Mouse (Mus musculus): ENCODE data around the gene 1700030K09Rik. TPM values are rescaled to one million over a fixed set of nuclear protein-coding genes. Genes with fewer than 3 reads are reported as not detected.

1700030K09Rik gene
- polyA plus RNA-seq, 1 experiment from 2014 or later: 17.2 TPM

DNA sequence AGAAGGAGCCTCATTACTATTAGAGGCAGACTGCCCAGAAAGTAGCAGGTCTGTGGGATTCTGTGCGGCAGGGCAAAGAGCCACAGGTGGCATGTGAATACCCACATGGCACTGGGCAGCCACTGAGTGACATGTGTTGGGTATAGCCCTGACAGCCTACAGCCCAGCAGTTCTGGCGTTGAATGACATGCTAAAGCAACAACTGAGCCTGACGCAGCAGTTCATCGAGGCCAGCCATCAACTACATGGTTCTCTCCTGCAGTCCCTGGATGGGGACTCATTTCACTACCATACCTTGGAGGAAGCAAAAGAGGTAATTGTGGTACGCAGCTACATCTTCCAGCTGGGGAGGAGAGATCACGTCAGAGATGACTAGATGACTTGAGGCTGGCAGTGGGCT lies 14.8 kb downstream of the 1700030K09Rik start:
- no peaks in the 10 kb centered on the region for H3K4me1 ChIP-seq (ENCODE audit: insufficient read depth)
- no peak for TF ChIP-seq CTCF (IDR thresholded peaks at IDR 0.05; ENCODE audit: low read depth)
- WGBS: 76% methylated on average over 6 of the region's 6 CpGs

DNA sequence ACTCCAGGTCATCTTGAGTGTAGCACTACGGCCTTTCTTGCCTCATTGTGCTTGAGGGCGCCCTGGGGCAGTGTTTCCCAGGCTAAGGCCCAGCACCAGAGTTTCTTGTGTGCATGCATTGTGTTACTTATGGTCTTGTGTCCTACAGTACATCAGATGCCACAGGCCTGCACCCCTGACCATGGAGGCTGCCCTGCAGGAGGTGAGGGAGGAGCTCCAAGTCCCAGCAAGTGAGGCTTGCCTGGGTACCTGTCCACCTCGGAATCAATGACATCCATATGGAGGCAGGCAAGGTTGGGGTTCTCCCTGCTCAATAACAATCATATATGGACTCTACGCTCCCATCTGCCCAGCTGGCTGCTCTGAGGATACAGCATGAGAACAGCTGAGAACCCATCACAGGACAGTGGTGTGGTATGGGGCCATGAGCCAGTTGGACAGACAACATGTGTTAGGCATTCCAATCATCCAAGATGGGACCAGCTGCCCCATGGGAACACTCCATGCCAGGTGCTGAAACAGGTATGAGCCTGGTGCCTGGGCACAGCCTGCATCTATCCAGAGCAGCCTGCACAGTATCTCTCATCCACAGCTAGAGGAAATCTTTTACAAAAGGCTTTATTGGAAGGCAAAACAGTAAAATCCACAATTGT lies 16.3 kb downstream of the 1700030K09Rik start:
- no peak overlapping the region for H3K4me3 ChIP-seq (ENCODE audit: low read depth, low read length)
- WGBS: 85% methylated on average over 4 of the region's 4 CpGs

More for the DNA sequence above, 14.8 kb downstream of the 1700030K09Rik start:
- Histone ChIP-seq H3K27me3 (ENCODE audit: insufficient read depth, low read length) (no peaks in the 10 kb centered on the region), H3K9ac (no peak overlapping the region), H3K36me3 (ENCODE audit: insufficient read depth) (peaks cover 70% of the 10 kb centered on the region), H3K27ac (ENCODE audit: low read depth) (no peak overlapping the region), H3K4me3 (ENCODE audit: low read depth, low read length) (no peak overlapping the region), H3K4me2 (no peak overlapping the region), H3K9me3 (ENCODE audit: low read depth, low read length) (no peaks in the 10 kb centered on the region)
- no peak for DNase-seq
- no peak for ATAC-seq (ENCODE audit: insufficient read depth)

DNA sequence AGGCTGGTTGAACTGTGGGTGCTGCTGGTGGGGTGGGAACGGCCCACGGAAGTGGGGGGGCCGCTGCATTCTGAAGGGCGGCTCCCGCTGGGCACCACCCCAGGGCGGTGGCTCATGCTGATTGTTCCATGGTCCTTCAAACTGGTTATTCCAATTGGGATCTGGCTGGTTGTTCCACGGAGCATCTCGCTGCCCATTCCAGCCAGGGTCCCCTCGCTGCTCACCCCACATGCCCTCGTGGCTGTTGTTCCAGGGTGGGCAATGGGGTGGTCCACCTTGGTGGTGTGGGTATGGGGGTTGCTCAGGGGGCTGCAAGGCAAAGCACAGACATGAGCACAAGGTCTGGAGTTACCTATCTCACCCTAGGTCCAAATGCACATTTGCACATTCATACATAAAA lies 20.5 kb downstream of the 1700030K09Rik start:
- TF ChIP-seq CTCF (IDR thresholded peaks at IDR 0.05; ENCODE audit: low read depth): no peak
- H3K36me3 ChIP-seq (ENCODE audit: insufficient read depth): peaks cover 99% of the 10 kb centered on the region
- H3K4me2 ChIP-seq: no peak overlapping the region
- ATAC-seq (ENCODE audit: insufficient read depth) (no peak), DNase-seq (no peak)
- H3K4me1 ChIP-seq (ENCODE audit: insufficient read depth): no peaks in the 10 kb centered on the region
- H3K9me3 ChIP-seq (ENCODE audit: low read depth, low read length): no peaks in the 10 kb centered on the region
- WGBS: 93% methylated on average over 10 of the region's 10 CpGs
- H3K9ac ChIP-seq: no peak overlapping the region
- no peak overlapping the region for H3K27ac ChIP-seq (ENCODE audit: low read depth)
- H3K4me3 ChIP-seq (ENCODE audit: low read depth, low read length): no peak overlapping the region
- H3K27me3 ChIP-seq (ENCODE audit: insufficient read depth, low read length): no peaks in the 10 kb centered on the region

More for the DNA sequence above, 16.3 kb downstream of the 1700030K09Rik start:
- H3K9me3 ChIP-seq (ENCODE audit: low read depth, low read length): no peaks in the 10 kb centered on the region
- no peak overlapping the region for H3K27ac ChIP-seq (ENCODE audit: low read depth)
- no peak overlapping the region for H3K9ac ChIP-seq
- H3K4me2 ChIP-seq: no peak overlapping the region
- H3K36me3 ChIP-seq (ENCODE audit: insufficient read depth): peaks cover 78% of the 10 kb centered on the region
- H3K27me3 ChIP-seq (ENCODE audit: insufficient read depth, low read length): no peaks in the 10 kb centered on the region
- no peak for TF ChIP-seq CTCF (IDR thresholded peaks at IDR 0.05; ENCODE audit: low read depth)
- no peak for DNase-seq
- no peaks in the 10 kb centered on the region for H3K4me1 ChIP-seq (ENCODE audit: insufficient read depth)
- no peak for ATAC-seq (ENCODE audit: insufficient read depth)

DNA sequence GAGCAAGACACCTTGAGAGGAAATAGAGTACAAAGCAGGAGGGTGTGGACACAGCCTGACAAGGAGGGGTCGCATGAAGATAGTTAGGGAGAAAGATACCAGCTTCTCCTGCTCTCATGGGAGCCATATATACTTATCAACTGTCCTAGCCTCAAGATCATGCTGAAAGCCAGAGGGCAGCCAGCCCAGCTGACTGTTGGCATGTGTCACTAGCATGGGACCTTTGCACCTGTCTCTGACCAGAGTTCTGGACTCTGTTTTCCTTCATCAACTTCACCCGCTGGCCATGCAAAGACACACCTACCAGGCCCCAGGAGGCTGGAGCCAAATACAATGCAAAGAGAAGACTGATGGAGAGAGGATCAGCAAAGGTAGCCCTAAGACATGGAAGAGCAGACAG lies 25.6 kb downstream of the 1700030K09Rik start:
- ATAC-seq (ENCODE audit: insufficient read depth) (no peak), DNase-seq (no peak)
- no peaks in the 10 kb centered on the region for H3K27me3 ChIP-seq (ENCODE audit: insufficient read depth, low read length)
- H3K4me1 ChIP-seq (ENCODE audit: insufficient read depth): no peaks in the 10 kb centered on the region; the same call in 1 of the 2 replicates
- no peak overlapping the region for H3K9ac ChIP-seq
- H3K36me3 ChIP-seq (ENCODE audit: insufficient read depth): peaks cover 92% of the 10 kb centered on the region
- WGBS: 94% methylated on average over 2 of the region's 2 CpGs
- TF ChIP-seq CTCF (IDR thresholded peaks at IDR 0.05; ENCODE audit: low read depth): no peak
- no peak overlapping the region for H3K27ac ChIP-seq (ENCODE audit: low read depth)
- H3K4me2 ChIP-seq: no peak overlapping the region
- H3K4me3 ChIP-seq (ENCODE audit: low read depth, low read length): no peak overlapping the region
- no peaks in the 10 kb centered on the region for H3K9me3 ChIP-seq (ENCODE audit: low read depth, low read length)

DNA sequence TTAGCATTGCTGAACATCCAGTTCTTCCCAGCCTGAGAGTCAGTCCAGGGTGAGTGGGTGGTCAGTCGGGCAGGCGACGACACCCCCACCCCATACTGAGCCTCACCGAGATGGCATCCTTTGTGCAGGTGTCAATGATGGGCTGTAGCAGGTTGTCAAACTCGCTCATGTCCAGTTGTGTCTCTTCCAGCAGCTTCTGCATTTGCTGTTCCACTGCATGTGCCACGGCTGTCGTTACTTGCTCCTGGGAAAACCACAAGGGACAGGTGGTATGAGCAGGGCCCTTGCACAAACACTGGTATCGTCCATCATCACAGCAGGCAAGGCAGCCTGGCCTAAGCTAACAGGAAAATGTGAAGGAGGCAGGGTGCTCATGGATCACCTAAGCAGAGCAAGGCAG lies 26.3 kb downstream of the 1700030K09Rik start:
- no peak for TF ChIP-seq CTCF (IDR thresholded peaks at IDR 0.05; ENCODE audit: low read depth)
- no peaks in the 10 kb centered on the region for H3K27me3 ChIP-seq (ENCODE audit: insufficient read depth, low read length)
- H3K9me3 ChIP-seq (ENCODE audit: low read depth, low read length): no peaks in the 10 kb centered on the region
- no peaks in the 10 kb centered on the region; the same call in 1 of the 2 replicates for H3K4me1 ChIP-seq (ENCODE audit: insufficient read depth)
- H3K36me3 ChIP-seq (ENCODE audit: insufficient read depth): peaks cover 85% of the 10 kb centered on the region
- DNase-seq: no peak
- H3K4me3 ChIP-seq (ENCODE audit: low read depth, low read length): no peak overlapping the region
- no peak for ATAC-seq (ENCODE audit: insufficient read depth)
- WGBS: 87% methylated on average over 8 of the region's 8 CpGs
- H3K27ac ChIP-seq (ENCODE audit: low read depth): no peak overlapping the region
- no peak overlapping the region for H3K9ac ChIP-seq
- no peak overlapping the region for H3K4me2 ChIP-seq

DNA sequence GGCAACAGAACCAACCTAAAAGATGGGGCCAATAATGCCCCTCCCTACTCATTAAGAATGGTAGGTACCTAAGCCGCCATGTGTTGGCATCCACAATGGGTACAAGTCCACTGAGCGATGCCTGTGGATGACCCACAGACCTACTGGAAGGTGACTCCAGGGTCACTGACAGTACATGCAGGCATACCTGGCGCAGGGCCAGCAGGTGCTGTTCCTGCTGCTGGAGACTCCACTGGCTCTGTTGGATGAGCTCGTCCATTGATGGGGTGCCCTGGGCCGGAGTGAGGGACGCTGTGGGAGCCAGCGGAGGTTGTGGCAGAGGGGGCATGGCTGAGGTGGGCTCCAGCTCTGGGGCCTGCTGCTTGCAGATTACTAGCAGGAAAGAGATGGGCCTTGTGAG lies 27.0 kb downstream of the 1700030K09Rik start:
- ATAC-seq (ENCODE audit: insufficient read depth) (no peak), DNase-seq (no peak)
- WGBS: 93% methylated on average over 7 of the region's 7 CpGs
- no peak overlapping the region for H3K27ac ChIP-seq (ENCODE audit: low read depth)
- no peaks in the 10 kb centered on the region; the same call in 1 of the 2 replicates for H3K4me1 ChIP-seq (ENCODE audit: insufficient read depth)
- no peak overlapping the region for H3K9ac ChIP-seq
- no peaks in the 10 kb centered on the region for H3K27me3 ChIP-seq (ENCODE audit: insufficient read depth, low read length)
- TF ChIP-seq CTCF (IDR thresholded peaks at IDR 0.05; ENCODE audit: low read depth): no peak
- peaks cover 78% of the 10 kb centered on the region for H3K36me3 ChIP-seq (ENCODE audit: insufficient read depth)
- H3K4me3 ChIP-seq (ENCODE audit: low read depth, low read length): no peak overlapping the region
- H3K4me2 ChIP-seq: no peak overlapping the region
- H3K9me3 ChIP-seq (ENCODE audit: low read depth, low read length): no peaks in the 10 kb centered on the region

DNA sequence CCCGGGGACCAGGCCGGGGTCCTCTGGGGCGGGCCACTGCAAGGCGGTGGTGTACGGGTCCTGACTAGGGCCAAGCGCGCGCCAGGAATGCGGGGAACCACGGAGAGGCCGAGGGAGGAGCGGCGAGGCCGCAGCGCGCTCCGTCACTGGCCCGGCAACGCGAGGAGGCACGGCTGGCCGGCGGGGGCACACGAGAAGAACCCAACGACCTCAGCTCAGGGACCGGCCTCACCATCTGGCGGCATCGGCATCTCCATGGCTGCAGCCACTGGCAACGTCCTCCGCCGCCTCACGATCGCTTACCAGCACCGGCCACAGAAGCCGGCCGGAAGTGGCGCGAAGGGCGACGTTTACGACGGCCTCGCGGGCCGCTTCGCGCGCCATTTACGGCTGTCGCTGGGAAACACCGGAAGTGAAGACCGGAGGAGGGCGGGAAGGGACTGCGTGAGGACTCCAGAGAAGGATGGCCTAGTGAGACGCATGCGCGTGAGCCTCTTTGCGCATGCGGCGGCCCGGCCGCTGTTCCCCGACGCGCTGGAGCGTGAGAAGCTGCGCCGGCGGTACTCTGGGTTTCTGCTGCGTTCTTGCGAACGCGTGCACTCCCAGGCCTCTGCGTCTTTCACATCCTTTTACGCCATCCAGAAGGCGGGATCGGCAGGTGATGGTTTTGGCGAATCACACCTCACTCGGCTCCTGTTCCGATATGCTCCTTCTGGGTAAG lies 31.3 kb downstream of the 1700030K09Rik start, which contains the start of gene Cherp:
Gene Cherp (minus strand): TSS at position 401 of the 721 bp plus-strand sequence.
- H3K4me1 ChIP-seq (ENCODE audit: insufficient read depth): no peaks in the 10 kb centered on the region; the same call in 1 of the 2 replicates
- peak within 1 kb of the TSS; percentile 98 for H3K4me2 ChIP-seq
- DNase-seq (peak; percentile 99), ATAC-seq (ENCODE audit: insufficient read depth) (peak; percentile 97)
- peak within 1 kb of the TSS; percentile 84 for H3K9ac ChIP-seq
- H3K27me3 ChIP-seq (ENCODE audit: insufficient read depth, low read length): no peaks in the 10 kb centered on the region
- H3K4me3 ChIP-seq (ENCODE audit: low read depth, low read length): peak within 1 kb of the TSS; percentile 88
- no peak for TF ChIP-seq CTCF (IDR thresholded peaks at IDR 0.05; ENCODE audit: low read depth)
- H3K36me3 ChIP-seq (ENCODE audit: insufficient read depth): peaks cover 35% of the 10 kb centered on the region
- no peaks in the 10 kb centered on the region for H3K9me3 ChIP-seq (ENCODE audit: low read depth, low read length)
- peak within 1 kb of the TSS; percentile 92 for H3K27ac ChIP-seq (ENCODE audit: low read depth)
- WGBS: under 1% methylated on average over 80 of the region's 80 CpGs
